In genomic region chr12:112894303-112894884, GRCm38 (mm10) we compare ENCODE assay signal across 12 mouse cellular contexts. TPM values are rescaled to one million over a fixed set of nuclear protein-coding genes. Genes with fewer than 3 reads are reported as not detected.
A peak's percentile ranks its signal among the peaks of the same experiment; 100 is the strongest.
DNase-seq lines count a peak whose midpoint lies in the region; ATAC-seq and TF ChIP-seq lines count a peak whose summit lies in the region.
"Had no signal": no experiment of that assay in that cellular context is flagged by ENCODE, and none has a peak within 500 bp of the region (broad histone marks: within the 10 kb centered on the region; RNA-seq: fewer than 3 reads in every experiment).

No protein-coding gene starts in this region.

- TF ChIP-seq CTCF in gastrocnemius, adult 2 months (IDR thresholded peaks at IDR 0.05) = no peak
- no peak for TF ChIP-seq CTCF in liver, postnatal 0 days (IDR thresholded peaks at IDR 0.05; ENCODE audit: low read depth)

- peaks cover 6% of the 10 kb centered on the region; the same call in 1 of the 2 replicates for H3K27me3 ChIP-seq in liver, postnatal 0 days (ENCODE audit: insufficient read depth, low read length)
- peaks cover 47% of the 10 kb centered on the region for H3K27me3 ChIP-seq in liver, embryonic 12.5 days (replicated peaks)

- H3K4me1 ChIP-seq in liver, postnatal 0 days (ENCODE audit: insufficient read depth) = peaks cover 11% of the 10 kb centered on the region; the same call in 1 of the 2 replicates
- H3K4me1 ChIP-seq in liver, embryonic 12.5 days = 0 out of 2 replicates have a peak, but pooled peaks cover 6% of the 10 kb centered on the region

- DNase-seq in gastrocnemius, adult 2 months = no peak
- DNase-seq in gastrocnemius, postnatal 36 days = no peak
- DNase-seq in liver, postnatal 0 days = no peak
- DNase-seq in adipocyte (ENCODE audit: low spot score) = peak; percentile 60
- DNase-seq: cerebellum, adult 8-10 months; gastrocnemius, postnatal 14 days; kidney, postnatal 4 days had no signal

- ATAC-seq in liver, postnatal 0 days = no peak; the same call in 1 of the 2 replicates
- ATAC-seq in liver, embryonic 12.5 days = no peak
- ATAC-seq in neutrophil, adult 5-6 weeks (ENCODE audit: extremely low read depth, insufficient number of reproducible peaks, low FRiP score, poor library complexity, severe bottlenecking) = peak; percentile 28; the same call in 1 of the 2 replicates
- no peak for ATAC-seq in CD4-positive, CD25-positive, alpha-beta regulatory T cell, adult 4 months

- intact Hi-C loops in gastrocnemius, adult 2 months (cut with DNase I) = no loop called here
- intact Hi-C loops in gastrocnemius, postnatal 36 days (cut with DNase I) = no loop called here

- WGBS in liver, postnatal 0 days (ENCODE audit: insufficient replicate concordance) = 32% methylated on average over 11 of the region's 11 CpGs
- WGBS in liver, embryonic 12.5 days (ENCODE audit: insufficient replicate concordance) = 20% methylated on average over 11 of the region's 11 CpGs

- H3K4me2 ChIP-seq in liver, postnatal 0 days (ENCODE audit: low read depth, low read length) = 0 out of 2 replicates have a peak overlapping the region, but pooled peaks have one; percentile 33
- H3K4me2 ChIP-seq in liver, embryonic 12.5 days = no peak overlapping the region

- H3K27ac ChIP-seq in gastrocnemius, adult 2 months = peak overlapping the region; percentile 64
- H3K27ac ChIP-seq in liver, postnatal 0 days (ENCODE audit: low read depth) = peak overlapping the region; percentile 62; the same call in 1 of the 2 replicates
- H3K27ac ChIP-seq in liver, embryonic 12.5 days = no peak overlapping the region

- no peak for TF ChIP-seq EP300 in liver, postnatal 0 days (IDR thresholded peaks at IDR 0.05; ENCODE audit: low read depth)

- H3K4me3 ChIP-seq in gastrocnemius, adult 2 months = peak overlapping the region; percentile 46; the same call in 1 of the 2 replicates
- no peak overlapping the region for H3K4me3 ChIP-seq in liver, postnatal 0 days (ENCODE audit: low read depth, low read length)
- no peak overlapping the region for H3K4me3 ChIP-seq in liver, embryonic 12.5 days
- H3K4me3 ChIP-seq: myocyte had no signal

- H3K9me3 ChIP-seq in liver, postnatal 0 days (ENCODE audit: low read length) = no peaks in the 10 kb centered on the region
- no peaks in the 10 kb centered on the region for H3K9me3 ChIP-seq in liver, embryonic 12.5 days (replicated peaks)

- no peak overlapping the region for H3K9ac ChIP-seq in liver, postnatal 0 days (replicated peaks)
- no peak overlapping the region for H3K9ac ChIP-seq in liver, embryonic 12.5 days

- no peaks in the 10 kb centered on the region for H3K36me3 ChIP-seq in liver, postnatal 0 days (replicated peaks; ENCODE audit: insufficient read depth, low read length)
- H3K36me3 ChIP-seq in liver, embryonic 12.5 days = no peaks in the 10 kb centered on the region

RNA-seq across cellular contexts. Expression of gene Gpr132, which starts 26.4 kb away (rescaled TPM):
- total RNA-seq in gastrocnemius, adult 2 months (2021) = under 1 TPM in 1 of 2 experiments, not detected in 1; 0.14 TPM
- total RNA-seq in gastrocnemius, postnatal 36 days (2021) = under 1 TPM; 0.10 to 0.26 TPM
- 0.26 and 0.34 TPM in 2 replicates for polyA plus RNA-seq in liver, postnatal 0 days (2015; fragmentation: Nextera tagmentation; extraction: Ambion mirVana)
- polyA plus RNA-seq in liver, embryonic 12.5 days (2016; fragmentation: Nextera tagmentation; extraction: Ambion mirVana) = 0.32 and 0.61 TPM in 2 replicates
- total RNA-seq in neutrophil, adult 5-6 weeks (2017) = 40.9 and 41.1 TPM in 2 replicates
- polyA plus RNA-seq in CD4-positive, CD25-positive, alpha-beta regulatory T cell, adult 4 months (2017; shearing (Covaris generic)) = 100 to 1,000 TPM in 1 of 2 experiments, 10 to 100 TPM in 1; 79.5 to 107 TPM
- total RNA-seq: left cerebral cortex, postnatal 36 days had no signal

RNA-seq across cellular contexts. Expression of gene Jag2, which starts 35.2 kb away (rescaled TPM):
- 10 to 100 TPM; 20.3 to 30.2 TPM for total RNA-seq in gastrocnemius, adult 2 months (2021)
- total RNA-seq in gastrocnemius, postnatal 36 days (2021) = 10 to 100 TPM; 18.0 to 19.6 TPM
- polyA plus RNA-seq in liver, postnatal 0 days (2015; fragmentation: Nextera tagmentation; extraction: Ambion mirVana) = 0.14 and 0.22 TPM in 2 replicates
- 0.57 and 0.64 TPM in 2 replicates for polyA plus RNA-seq in liver, embryonic 12.5 days (2016; fragmentation: Nextera tagmentation; extraction: Ambion mirVana)
- 0.70 and 0.86 TPM in 2 replicates for total RNA-seq in neutrophil, adult 5-6 weeks (2017)
- 1 to 10 TPM; 1.1 to 2.0 TPM for polyA plus RNA-seq in CD4-positive, CD25-positive, alpha-beta regulatory T cell, adult 4 months (2017; shearing (Covaris generic))

RNA-seq across cellular contexts. Expression of gene Nudt14, which starts 47.5 kb away (rescaled TPM):
- 1 to 10 TPM; 5.4 to 7.9 TPM for total RNA-seq in gastrocnemius, adult 2 months (2021)
- total RNA-seq in gastrocnemius, postnatal 36 days (2021) = 1 to 10 TPM; 7.5 to 8.2 TPM
- 30.0 and 30.6 TPM in 2 replicates for polyA plus RNA-seq in liver, postnatal 0 days (2015; fragmentation: Nextera tagmentation; extraction: Ambion mirVana)
- 21.4 and 21.7 TPM in 2 replicates for polyA plus RNA-seq in liver, embryonic 12.5 days (2016; fragmentation: Nextera tagmentation; extraction: Ambion mirVana)
- total RNA-seq in neutrophil, adult 5-6 weeks (2017) = 4.2 and 4.7 TPM in 2 replicates
- polyA plus RNA-seq in CD4-positive, CD25-positive, alpha-beta regulatory T cell, adult 4 months (2017; shearing (Covaris generic)) = 10 to 100 TPM; 38.1 to 42.5 TPM

Comparison
In these comparisons a context has a peak if more than half of its experiments do, and no peak if none do; other contexts are left out.
1. RNA of gene Gpr132, which starts 26.4 kb away (total RNA-seq): 40.9 to 41.1 TPM in neutrophil, adult 5-6 weeks; 0.10 to 0.26 TPM in gastrocnemius, postnatal 36 days and 0.14 TPM in gastrocnemius, adult 2 months; every median in the first group is over 10 times any median in the second.
2. RNA of gene Jag2, which starts 35.2 kb away (total RNA-seq): 20.3 to 30.2 TPM in gastrocnemius, adult 2 months and 18.0 to 19.6 TPM in gastrocnemius, postnatal 36 days; 0.70 to 0.86 TPM in neutrophil, adult 5-6 weeks; every median in the first group is over 10 times any median in the second.